Mouse (Mus musculus) liver, embryonic 11.5 days (tissue): ENCODE data around the gene Eid1. TPM values are rescaled to one million over a fixed set of nuclear protein-coding genes. Genes with fewer than 3 reads are reported as not detected.

Experiments used
- ATAC-seq: fragments of 200-750 bp; cut with Nextera tagmentation; replicated peaks from 2 replicates; pipeline ENCODE4 v1.8.0; 2017; ENCODE audit warnings: moderate number of reproducible peaks, mild to moderate bottlenecking, moderate TSS enrichment, moderate library complexity; ENCODE audit not compliant: low FRiP score
- DNase-seq: peaks from one replicate; pipeline ENCODE4 v3.0.0-alpha.2; 2017; ENCODE audit warnings: low spot score
- H3K27ac ChIP-seq: fragments of 300-500 bp; sonication (generic); 2 replicates; pipeline ENCODE4 v1.5.1; 2014; ENCODE audit warnings: mild to moderate bottlenecking, low read depth, low read length, control low read depth
- H3K27me3 ChIP-seq: fragments of 300-500 bp; sonication (generic); replicated peaks from 2 replicates; pipeline ENCODE4 v1.6.1; 2014; ENCODE audit warnings: low read length, mixed read lengths; ENCODE audit not compliant: control insufficient read depth, insufficient read depth
- H3K36me3 ChIP-seq: fragments of 300-500 bp; sonication (generic); 2 replicates; pipeline ENCODE4 v1.6.1; 2014; ENCODE audit warnings: mild to moderate bottlenecking, low read length, moderate library complexity, mixed read lengths; ENCODE audit not compliant: control insufficient read depth, insufficient read depth
- H3K4me1 ChIP-seq: fragments of 300-500 bp; sonication (generic); replicated peaks from 2 replicates; pipeline ENCODE4 v1.6.1; 2014; ENCODE audit warnings: low read length, mixed read lengths; ENCODE audit not compliant: control insufficient read depth, insufficient read depth
- H3K4me2 ChIP-seq: fragments of 300-500 bp; sonication (generic); 2 replicates; pipeline ENCODE4 v1.6.1; 2014; ENCODE audit warnings: mild to moderate bottlenecking, control low read depth, moderate library complexity
- H3K4me3 ChIP-seq: fragments of 300-500 bp; sonication (generic); 2 replicates; pipeline ENCODE4 v1.5.1; 2014; ENCODE audit warnings: low read depth, low read length, control low read depth
- H3K9ac ChIP-seq: fragments of 300-500 bp; sonication (generic); 2 replicates; pipeline ENCODE4 v1.6.1; 2014; ENCODE audit warnings: low read depth, low read length, control low read depth
- H3K9me3 ChIP-seq: fragments of 300-500 bp; sonication (generic); 2 replicates; pipeline ENCODE4 v1.6.1; 2016; ENCODE audit warnings: low read length, inconsistent platforms, mixed read lengths; ENCODE audit not compliant: control insufficient read depth
- WGBS: fragments of 180-500 bp; shearing (Covaris S2); extraction: QIAGEN DNeasy Blood & Tissue Kit; methylation state at CpG from one replicate; pipeline ENCODE4 v1.1.7; 2014; 5-methylcytosine and 5-hydroxymethylcytosine counted together
- polyA plus RNA-seq: library from polyadenylated mRNA; unstranded; fragments of >200 nt; fragmentation: Nextera tagmentation; extraction: Ambion mirVana; gene quantifications from 2 replicates; pipeline ENCODE4 v1.2.1, GENCODE M21; 2014

The Eid1 gene
- polyA plus RNA-seq = 81.1 and 84.1 TPM in 2 replicates

GRCm38 (mm10) chr2:125672957-125673631, at the start of gene Eid1:
TSS of gene Eid1 (plus strand) at chr2:125673095.
- Histone ChIP-seq H3K36me3 (no peaks in the 10 kb centered on the region), H3K9me3 (no peaks in the 10 kb centered on the region), H3K4me3 (peak within 1 kb of the TSS; percentile 69), H3K4me1 (peaks cover 2% of the 10 kb centered on the region; the same call in 1 of the 2 replicates), H3K4me2 (peak within 1 kb of the TSS; percentile 81), H3K27ac (peak within 1 kb of the TSS; percentile 82), H3K27me3 (no peaks in the 10 kb centered on the region), H3K9ac (peak within 1 kb of the TSS; percentile 83)
- ATAC-seq (peak; percentile 88), DNase-seq (peak; percentile 77)
- under 1% methylated on average over 79 of the region's 79 CpGs for whole genome bisulfite sequencing

DNA sequence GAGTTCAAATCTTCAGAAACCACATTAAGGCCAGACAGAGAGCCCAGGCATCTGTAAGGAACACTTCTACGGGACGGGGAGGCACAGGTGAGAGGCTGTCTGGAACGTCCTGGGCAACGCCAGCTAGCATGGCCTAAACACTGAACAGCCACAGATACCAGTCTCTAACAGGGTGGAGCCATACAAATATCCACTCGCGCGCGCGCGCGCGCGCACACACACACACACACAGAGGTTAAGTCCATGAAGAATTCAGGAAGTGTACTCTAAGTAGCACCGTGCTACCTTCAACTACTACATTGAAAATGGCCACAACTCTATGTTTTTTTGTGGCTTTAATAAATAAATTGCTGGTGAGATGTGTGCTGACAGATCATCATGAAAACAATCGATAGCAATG, 49.7 kb upstream of the Eid1 start:
- Histone ChIP-seq H3K4me2 (peak overlapping the region; percentile 86), H3K27ac (no peak overlapping the region)

GRCm38 (mm10) chr2:125624127-125624685, 48.7 kb upstream of the Eid1 start:
- ATAC-seq = no peak

More for the DNA sequence above, 49.7 kb upstream of the Eid1 start:
- DNase-seq (no peak), ATAC-seq (no peak)
- H3K4me1 ChIP-seq = peaks cover 19% of the 10 kb centered on the region
- no peaks in the 10 kb centered on the region for H3K27me3 ChIP-seq
- H3K4me3 ChIP-seq = peak overlapping the region; percentile 81
- H3K9ac ChIP-seq = no peak overlapping the region
- no peaks in the 10 kb centered on the region for H3K9me3 ChIP-seq
- 89% methylated on average over 15 of the region's 15 CpGs for WGBS
- peaks cover 20% of the 10 kb centered on the region for H3K36me3 ChIP-seq

GRCm38 (mm10) chr2:125624837-125625351, 48.0 kb upstream of the Eid1 start, which contains the start of gene Cep152:
TSS of gene Cep152 (minus strand) at chr2:125625113.
- Histone ChIP-seq H3K4me3 (peak within 1 kb of the TSS; percentile 81), H3K36me3 (peaks cover 7% of the 10 kb centered on the region), H3K9ac (peak within 1 kb of the TSS; percentile 87), H3K4me2 (peak within 1 kb of the TSS; percentile 86), H3K27ac (peak within 1 kb of the TSS; percentile 56; the same call in 1 of the 2 replicates), H3K9me3 (no peaks in the 10 kb centered on the region), H3K4me1 (peaks cover 19% of the 10 kb centered on the region), H3K27me3 (no peaks in the 10 kb centered on the region)
- under 1% methylated on average over 50 of the region's 50 CpGs for WGBS
- ATAC-seq (peak; percentile 100), DNase-seq (peak; percentile 95)

More at GRCm38 (mm10) chr2:125624127-125624685, 48.7 kb upstream of the Eid1 start:
- WGBS = 7% methylated on average over 9 of the region's 9 CpGs
- H3K9ac ChIP-seq = peak overlapping the region; percentile 87
- no peak for DNase-seq
- peak overlapping the region; percentile 86 for H3K4me2 ChIP-seq
- H3K4me1 ChIP-seq = peaks cover 19% of the 10 kb centered on the region
- H3K4me3 ChIP-seq = peak overlapping the region; percentile 81
- peaks cover 13% of the 10 kb centered on the region for H3K36me3 ChIP-seq
- H3K27ac ChIP-seq = peak overlapping the region; percentile 56; the same call in 1 of the 2 replicates
- H3K9me3 ChIP-seq = no peaks in the 10 kb centered on the region
- no peaks in the 10 kb centered on the region for H3K27me3 ChIP-seq

- no peaks in the 10 kb centered on the region for H3K9me3 ChIP-seq
- no peak overlapping the region for H3K4me3 ChIP-seq
- no peaks in the 10 kb centered on the region for H3K27me3 ChIP-seq
- no peak overlapping the region for H3K4me2 ChIP-seq
- no peak overlapping the region for H3K27ac ChIP-seq
- peaks cover 19% of the 10 kb centered on the region for H3K4me1 ChIP-seq
- DNase-seq (no peak), ATAC-seq (no peak)
- no peak overlapping the region for H3K9ac ChIP-seq
- WGBS = 86% methylated on average over 4 of the region's 4 CpGs
- no peaks in the 10 kb centered on the region for H3K36me3 ChIP-seq
Measured at GRCm38 (mm10) chr2:125626536-125626935, 46.4 kb upstream of the Eid1 start.

DNA sequence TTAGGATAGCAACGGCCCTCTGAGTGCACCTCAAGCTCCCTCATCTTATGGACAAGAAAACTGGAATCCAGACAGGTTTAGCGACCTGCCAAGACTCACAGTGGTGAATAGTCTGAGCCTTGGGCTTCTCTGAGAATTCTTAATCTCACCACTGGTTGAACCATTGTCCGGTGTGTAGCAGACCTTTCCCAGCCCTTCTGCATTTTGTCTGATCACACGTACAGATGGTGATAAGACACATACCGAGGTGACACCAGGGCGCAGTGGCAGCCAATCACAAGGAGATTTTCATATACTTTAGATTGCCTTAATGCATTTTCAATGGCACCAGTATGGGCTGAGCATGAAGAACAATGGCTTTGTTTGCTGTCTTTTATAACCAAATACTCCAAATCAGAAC, 44.4 kb upstream of the Eid1 start:
- no peaks in the 10 kb centered on the region for H3K9me3 ChIP-seq
- no peaks in the 10 kb centered on the region for H3K36me3 ChIP-seq
- H3K4me3 ChIP-seq = no peak overlapping the region
- DNase-seq = no peak
- no peak overlapping the region for H3K9ac ChIP-seq
- no peak for ATAC-seq
- no peaks in the 10 kb centered on the region for H3K27me3 ChIP-seq
- no peak overlapping the region for H3K4me2 ChIP-seq
- H3K4me1 ChIP-seq = peaks cover 13% of the 10 kb centered on the region
- no peak overlapping the region for H3K27ac ChIP-seq
- WGBS = 68% methylated on average over 6 of the region's 6 CpGs

GRCm38 (mm10) chr2:125630010-125630409, 42.9 kb upstream of the Eid1 start:
- ATAC-seq (no peak), DNase-seq (no peak)
- H3K27ac ChIP-seq = no peak overlapping the region
- peaks cover 7% of the 10 kb centered on the region for H3K4me1 ChIP-seq
- no peaks in the 10 kb centered on the region for H3K9me3 ChIP-seq
- H3K9ac ChIP-seq = no peak overlapping the region
- no peak overlapping the region for H3K4me2 ChIP-seq
- no peaks in the 10 kb centered on the region for H3K36me3 ChIP-seq
- no peaks in the 10 kb centered on the region for H3K27me3 ChIP-seq
- 95% methylated on average over 2 of the region's 2 CpGs for WGBS
- H3K4me3 ChIP-seq = no peak overlapping the region

DNA sequence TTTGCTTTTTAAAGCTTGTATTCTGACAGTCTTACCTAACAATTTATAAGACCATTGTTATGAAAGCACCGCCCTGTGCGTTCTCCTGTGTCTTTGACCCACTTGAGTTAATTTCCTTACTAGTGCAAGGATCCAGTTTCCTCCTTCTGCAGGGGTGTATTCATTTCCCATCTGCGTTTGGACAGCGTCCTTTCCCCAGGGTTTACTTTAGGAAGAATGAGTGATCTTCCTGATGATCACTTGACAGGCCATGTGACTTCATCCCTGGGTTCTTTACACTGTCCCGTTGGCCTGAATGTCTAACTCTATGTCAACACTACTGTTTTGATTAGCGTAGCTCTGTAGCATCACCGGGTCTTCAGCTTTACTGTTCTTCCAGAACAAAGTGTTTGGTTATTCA, 35.6 kb upstream of the Eid1 start:
- Histone ChIP-seq H3K4me3 (no peak overlapping the region), H3K9ac (no peak overlapping the region), H3K9me3 (no peaks in the 10 kb centered on the region), H3K4me1 (no peaks in the 10 kb centered on the region), H3K36me3 (no peaks in the 10 kb centered on the region), H3K27me3 (no peaks in the 10 kb centered on the region), H3K4me2 (no peak overlapping the region), H3K27ac (no peak overlapping the region)
- no peak for ATAC-seq
- WGBS = 77% methylated on average over 7 of the region's 7 CpGs
- no peak for DNase-seq
